Mouse (Mus musculus): ENCODE measurements at regions not wholly inside any gene's neighbourhood (a gene's known extent, or its start where the extent isn't known, plus 50 kb on each side); places are given as distances from the start of the nearest gene placed in this dataset.

DNA sequence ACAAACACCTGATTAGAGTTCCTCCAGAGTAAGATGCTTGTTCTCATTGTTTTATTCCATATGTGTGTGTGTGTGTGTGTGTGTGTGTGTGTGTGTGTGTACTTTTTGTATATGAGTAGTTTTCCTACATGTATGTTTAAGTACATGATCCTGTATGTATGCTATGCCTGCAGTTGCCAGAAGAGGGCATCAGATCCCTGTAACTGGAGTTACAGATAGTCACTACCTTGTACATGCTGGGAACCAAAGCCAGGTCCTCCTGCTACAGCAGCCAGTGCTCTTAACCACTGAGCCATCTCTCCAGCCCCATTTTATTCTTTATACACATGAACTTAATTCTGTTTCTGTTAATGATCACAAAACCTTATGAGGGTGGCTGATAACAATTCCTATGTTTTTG, 127.8 kb downstream of the Anxa2 start:
- ATAC-seq (replicated peaks; ENCODE audit: low FRiP score) (no peak), DNase-seq (ENCODE audit: low spot score) (no peak)
- Histone ChIP-seq H3K27ac (ENCODE audit: low read depth, low read length) (no peak overlapping the region), H3K4me3 (ENCODE audit: low read depth, low read length) (no peak overlapping the region), H3K4me2 (no peak overlapping the region), H3K27me3 (replicated peaks; ENCODE audit: control insufficient read depth, insufficient read depth, low read length) (no peaks in the 10 kb centered on the region), H3K36me3 (ENCODE audit: control insufficient read depth, insufficient read depth, low read length) (no peaks in the 10 kb centered on the region), H3K4me1 (replicated peaks; ENCODE audit: control insufficient read depth, insufficient read depth, low read length) (no peaks in the 10 kb centered on the region), H3K9me3 (ENCODE audit: control insufficient read depth, low read length) (no peaks in the 10 kb centered on the region), H3K9ac (ENCODE audit: low read depth, low read length) (no peak overlapping the region)

DNA sequence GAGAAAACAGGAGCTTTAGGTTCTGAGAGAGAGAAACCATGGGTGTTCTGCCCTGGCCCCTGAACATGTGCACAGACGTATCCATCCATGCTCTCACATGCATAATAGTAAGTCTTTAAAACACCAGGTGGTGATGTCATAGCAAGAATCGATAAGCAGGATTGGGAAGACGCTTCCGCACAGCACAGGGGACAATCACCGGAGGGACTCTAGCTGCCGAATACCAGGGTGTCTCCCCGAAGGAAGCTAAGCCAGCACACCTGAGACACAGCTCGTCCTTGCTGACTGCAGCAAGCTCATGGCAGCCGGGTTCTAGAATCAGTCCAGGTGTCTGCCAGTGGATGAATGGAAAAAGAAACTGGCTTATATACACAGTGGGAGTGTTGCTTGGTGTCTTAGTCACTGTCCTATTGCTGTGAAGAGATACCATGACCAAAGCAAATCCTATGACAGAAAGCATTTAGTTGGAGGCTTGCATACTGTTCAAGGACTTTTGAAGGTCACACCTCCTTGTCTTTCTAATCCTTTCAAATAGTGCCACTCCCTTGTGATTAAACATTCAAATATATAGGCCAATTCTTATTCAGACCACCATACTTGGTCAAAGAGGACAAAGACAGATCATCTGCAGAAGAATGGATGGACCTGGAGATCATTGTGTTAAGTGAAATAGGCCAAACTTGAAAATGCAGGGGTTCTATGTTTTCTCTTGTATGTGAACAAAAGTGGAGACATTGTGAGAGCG, 124.4 kb downstream of the Anxa2 start:
- no peaks in the 10 kb centered on the region for H3K9me3 ChIP-seq (ENCODE audit: control insufficient read depth, low read length)
- H3K36me3 ChIP-seq (ENCODE audit: control insufficient read depth, insufficient read depth, low read length) = no peaks in the 10 kb centered on the region
- no peak for ATAC-seq (replicated peaks; ENCODE audit: low FRiP score)
- 87% methylated on average over 10 of the region's 10 CpGs for WGBS
- H3K4me3 ChIP-seq (ENCODE audit: low read depth, low read length) = no peak overlapping the region
- no peak overlapping the region for H3K4me2 ChIP-seq
- no peak overlapping the region for H3K27ac ChIP-seq (ENCODE audit: low read depth, low read length)
- H3K4me1 ChIP-seq (replicated peaks; ENCODE audit: control insufficient read depth, insufficient read depth, low read length) = no peaks in the 10 kb centered on the region
- no peak overlapping the region for H3K9ac ChIP-seq (ENCODE audit: low read depth, low read length)
- H3K27me3 ChIP-seq (replicated peaks; ENCODE audit: control insufficient read depth, insufficient read depth, low read length) = no peaks in the 10 kb centered on the region
- no peak for DNase-seq (ENCODE audit: low spot score)

DNA sequence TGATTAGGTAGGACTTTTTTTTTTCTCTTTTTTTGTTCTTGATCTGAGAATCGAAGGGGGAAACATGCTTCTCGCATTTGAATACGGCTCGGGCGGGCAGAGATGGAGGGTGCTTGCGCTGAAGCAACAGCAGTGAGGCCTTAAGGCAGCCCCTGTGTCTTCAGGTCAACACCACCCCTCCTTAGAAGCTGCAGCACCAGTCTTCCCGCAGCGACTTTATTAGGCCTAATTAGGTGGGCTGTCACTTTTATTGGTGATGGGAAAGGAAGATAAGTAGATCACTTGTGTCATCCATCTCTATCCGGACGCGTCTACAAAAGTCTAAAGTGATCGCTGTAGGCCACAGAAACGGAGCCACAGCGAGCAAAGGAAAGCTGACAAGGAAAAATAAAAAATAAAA, 122.0 kb downstream of the Anxa2 start:
- Histone ChIP-seq H3K9ac (ENCODE audit: low read depth, low read length) (no peak overlapping the region), H3K4me3 (ENCODE audit: low read depth, low read length) (no peak overlapping the region), H3K4me1 (replicated peaks; ENCODE audit: control insufficient read depth, insufficient read depth, low read length) (no peaks in the 10 kb centered on the region), H3K4me2 (no peak overlapping the region), H3K27me3 (replicated peaks; ENCODE audit: control insufficient read depth, insufficient read depth, low read length) (no peaks in the 10 kb centered on the region), H3K9me3 (ENCODE audit: control insufficient read depth, low read length) (no peaks in the 10 kb centered on the region), H3K27ac (ENCODE audit: low read depth, low read length) (no peak overlapping the region), H3K36me3 (ENCODE audit: control insufficient read depth, insufficient read depth, low read length) (no peaks in the 10 kb centered on the region)
- 63% methylated on average over 14 of the region's 14 CpGs for WGBS
- ATAC-seq (replicated peaks; ENCODE audit: low FRiP score) = no peak
- no peak for DNase-seq (ENCODE audit: low spot score)

DNA sequence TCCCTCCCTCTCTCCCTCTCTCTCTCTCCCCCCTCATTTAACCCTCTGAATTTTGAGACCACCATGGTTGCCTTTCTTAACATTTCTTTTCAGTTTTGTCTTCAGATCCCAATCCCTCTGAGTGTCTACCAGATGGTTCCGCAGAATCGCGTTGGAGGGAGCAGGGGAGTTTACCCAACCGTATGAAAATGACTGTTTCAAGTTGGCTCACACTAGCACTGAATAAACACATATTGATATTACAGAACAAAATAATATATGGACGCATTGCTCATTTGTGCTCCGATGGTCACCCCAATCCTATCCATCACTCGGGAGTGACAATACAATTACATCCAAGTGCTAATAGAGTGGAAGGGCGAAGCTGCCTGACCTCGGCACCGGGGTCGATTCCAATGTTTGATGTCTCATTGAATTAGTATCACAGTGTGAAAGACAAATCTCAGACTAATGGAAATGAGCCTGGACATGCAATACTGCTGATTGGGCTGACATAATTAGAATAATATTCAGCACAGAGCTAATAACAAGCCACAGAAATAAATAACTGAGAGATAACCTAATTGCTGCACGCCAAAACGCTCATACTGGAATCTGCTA, 115.3 kb downstream of the Anxa2 start:
- 84% methylated on average over 13 of the region's 13 CpGs for WGBS

DNA sequence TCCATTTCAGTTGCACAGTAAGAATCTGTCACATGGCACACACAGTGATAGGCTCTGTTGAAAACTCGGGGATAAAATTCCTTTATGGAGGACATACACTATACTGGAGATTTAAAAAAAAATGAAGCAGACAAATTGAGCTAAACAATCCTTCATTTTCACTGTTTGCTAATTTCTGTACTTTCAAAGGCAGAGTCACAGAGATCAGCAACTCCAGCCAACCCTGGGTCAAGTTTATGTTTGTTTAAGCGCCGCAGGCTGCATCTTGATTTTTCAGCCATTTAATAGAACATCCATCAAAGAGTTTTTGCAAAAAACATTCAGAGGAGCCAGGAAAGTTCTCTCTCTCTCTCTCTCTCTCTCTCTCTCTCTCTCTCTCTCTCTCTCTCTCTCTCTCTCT, 114.8 kb downstream of the Anxa2 start:
- Histone ChIP-seq H3K27me3 (replicated peaks; ENCODE audit: control insufficient read depth, insufficient read depth, low read length) (no peaks in the 10 kb centered on the region), H3K9ac (ENCODE audit: low read depth, low read length) (no peak overlapping the region), H3K27ac (ENCODE audit: low read depth, low read length) (no peak overlapping the region), H3K4me1 (replicated peaks; ENCODE audit: control insufficient read depth, insufficient read depth, low read length) (no peaks in the 10 kb centered on the region), H3K4me3 (ENCODE audit: low read depth, low read length) (no peak overlapping the region), H3K36me3 (ENCODE audit: control insufficient read depth, insufficient read depth, low read length) (no peaks in the 10 kb centered on the region), H3K4me2 (no peak overlapping the region), H3K9me3 (ENCODE audit: control insufficient read depth, low read length) (no peaks in the 10 kb centered on the region)
- DNase-seq (ENCODE audit: low spot score) = no peak
- ATAC-seq (replicated peaks; ENCODE audit: low FRiP score) = no peak
- WGBS = 68% methylated on average over 3 of the region's 3 CpGs

More for the DNA sequence above, 115.3 kb downstream of the Anxa2 start:
- ATAC-seq (replicated peaks; ENCODE audit: low FRiP score) = no peak
- DNase-seq (ENCODE audit: low spot score) = no peak
- Histone ChIP-seq H3K9ac (ENCODE audit: low read depth, low read length) (no peak overlapping the region), H3K27ac (ENCODE audit: low read depth, low read length) (no peak overlapping the region), H3K4me2 (no peak overlapping the region), H3K4me3 (ENCODE audit: low read depth, low read length) (no peak overlapping the region), H3K4me1 (replicated peaks; ENCODE audit: control insufficient read depth, insufficient read depth, low read length) (no peaks in the 10 kb centered on the region), H3K9me3 (ENCODE audit: control insufficient read depth, low read length) (no peaks in the 10 kb centered on the region), H3K36me3 (ENCODE audit: control insufficient read depth, insufficient read depth, low read length) (no peaks in the 10 kb centered on the region), H3K27me3 (replicated peaks; ENCODE audit: control insufficient read depth, insufficient read depth, low read length) (no peaks in the 10 kb centered on the region)

DNA sequence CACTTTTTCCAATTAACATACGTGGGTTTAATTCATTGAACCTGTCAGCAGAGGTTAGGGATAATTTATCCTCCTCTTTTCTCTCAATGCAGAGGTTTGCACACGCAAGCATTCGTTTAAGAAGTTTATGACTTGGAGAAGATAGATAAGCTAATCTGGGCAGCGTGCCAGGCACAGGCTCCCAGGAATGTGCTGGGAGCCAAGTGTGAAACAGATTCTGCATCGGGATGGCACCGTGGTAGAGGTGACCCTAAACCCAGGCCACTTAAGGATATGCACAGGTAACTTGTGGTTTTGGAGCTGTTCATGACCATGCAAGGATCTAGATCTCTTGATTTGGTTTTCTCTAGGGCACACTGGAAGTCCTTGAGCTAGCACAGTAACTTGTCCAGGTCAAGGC, 113.6 kb downstream of the Anxa2 start:
- ATAC-seq (replicated peaks; ENCODE audit: low FRiP score) (no peak), DNase-seq (ENCODE audit: low spot score) (no peak)
- no peak overlapping the region for H3K4me2 ChIP-seq
- H3K9me3 ChIP-seq (ENCODE audit: control insufficient read depth, low read length) = no peaks in the 10 kb centered on the region
- H3K27ac ChIP-seq (ENCODE audit: low read depth, low read length) = no peak overlapping the region
- no peaks in the 10 kb centered on the region for H3K36me3 ChIP-seq (ENCODE audit: control insufficient read depth, insufficient read depth, low read length)
- no peaks in the 10 kb centered on the region for H3K27me3 ChIP-seq (replicated peaks; ENCODE audit: control insufficient read depth, insufficient read depth, low read length)
- H3K9ac ChIP-seq (ENCODE audit: low read depth, low read length) = no peak overlapping the region
- WGBS = 56% methylated on average over 6 of the region's 6 CpGs
- no peak overlapping the region for H3K4me3 ChIP-seq (ENCODE audit: low read depth, low read length)
- no peaks in the 10 kb centered on the region for H3K4me1 ChIP-seq (replicated peaks; ENCODE audit: control insufficient read depth, insufficient read depth, low read length)

DNA sequence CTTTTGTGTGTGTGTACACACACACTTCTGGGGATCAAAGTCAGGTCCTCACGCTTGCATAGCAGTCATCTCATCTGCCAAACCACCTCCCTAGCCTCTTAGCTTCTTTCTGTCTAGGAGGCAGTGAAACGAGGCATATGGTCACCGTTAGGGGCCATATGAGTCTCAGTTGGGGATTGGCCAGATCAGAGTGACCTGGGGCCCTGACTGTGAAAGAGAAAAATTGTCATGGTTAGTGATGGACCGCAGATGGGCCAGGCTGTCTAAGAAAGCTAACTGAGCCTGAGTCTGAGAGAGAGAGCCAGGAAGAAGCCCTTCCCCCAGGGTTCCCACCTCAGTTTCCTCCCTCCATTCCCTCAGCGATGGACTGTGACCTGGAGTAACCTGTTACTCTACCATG, 89.8 kb downstream of the Anxa2 start:
- 66% methylated on average over 5 of the region's 5 CpGs for WGBS
- Histone ChIP-seq H3K9me3 (ENCODE audit: control insufficient read depth, low read length) (no peaks in the 10 kb centered on the region), H3K36me3 (ENCODE audit: control insufficient read depth, insufficient read depth, low read length) (no peaks in the 10 kb centered on the region), H3K9ac (ENCODE audit: low read depth, low read length) (no peak overlapping the region), H3K4me2 (no peak overlapping the region), H3K4me1 (replicated peaks; ENCODE audit: control insufficient read depth, insufficient read depth, low read length) (no peaks in the 10 kb centered on the region), H3K4me3 (ENCODE audit: low read depth, low read length) (no peak overlapping the region), H3K27me3 (replicated peaks; ENCODE audit: control insufficient read depth, insufficient read depth, low read length) (no peaks in the 10 kb centered on the region; the same call in 1 of the 2 replicates), H3K27ac (ENCODE audit: low read depth, low read length) (no peak overlapping the region)
- no peak for ATAC-seq (replicated peaks; ENCODE audit: low FRiP score)
- no peak for DNase-seq (ENCODE audit: low spot score)
